Mouse (Mus musculus) liver, postnatal 0 days (tissue): Measurements from ENCODE around the gene Catsperg1.
A peak's percentile ranks its signal among the peaks of the same experiment; 100 is the strongest.

Experiments
- CTCF ChIP-seq: sonication (generic); IDR thresholded peaks from 2 replicates; pipeline ENCODE4 v1.5.1; 2016; ENCODE audit warnings: antibody characterized with exemption, low read depth
- EP300 ChIP-seq: IDR thresholded peaks from 2 replicates; pipeline ENCODE4 v1.6.1; 2016; ENCODE audit warnings: antibody characterized with exemption, low read depth, mild to moderate bottlenecking

GRCm38 (mm10) chr7:29155838-29156782 is 57.7 kb downstream of the Catsperg1 start, which contains the start of gene Fam98c:
- TF ChIP-seq CTCF (peak; percentile 54), EP300 (no peak)
